Mouse (Mus musculus) lung, postnatal 14 days (tissue): ENCODE data around the gene Kdm8.
A peak's percentile ranks its signal among the peaks of the same experiment; 100 is the strongest.

Experiments
- DNase-seq: peaks from one replicate; pipeline ENCODE4 v3.0.0; 2021

Kdm8 gene

DNA sequence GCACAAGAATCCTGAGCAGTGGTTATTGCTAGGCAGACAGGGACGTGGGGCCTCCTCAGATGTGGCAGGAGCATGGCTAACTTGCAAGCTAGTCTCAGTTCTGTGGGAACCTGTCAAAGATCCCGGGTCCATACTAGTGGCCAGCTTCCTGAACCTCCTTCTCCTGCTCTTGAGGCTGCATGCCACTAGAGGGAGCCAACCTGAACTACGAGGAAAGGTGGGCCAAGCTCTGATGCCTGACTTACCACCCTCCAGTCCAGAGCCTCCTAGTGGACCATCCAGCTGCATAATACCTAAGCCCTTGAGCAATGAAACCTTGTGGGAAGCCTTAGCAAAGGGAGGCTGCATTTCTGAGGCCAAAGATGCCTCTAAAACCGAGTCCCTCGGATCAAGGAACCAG is 25.5 kb downstream of the Kdm8 start:
- DNase-seq, result peak; percentile 84

DNA sequence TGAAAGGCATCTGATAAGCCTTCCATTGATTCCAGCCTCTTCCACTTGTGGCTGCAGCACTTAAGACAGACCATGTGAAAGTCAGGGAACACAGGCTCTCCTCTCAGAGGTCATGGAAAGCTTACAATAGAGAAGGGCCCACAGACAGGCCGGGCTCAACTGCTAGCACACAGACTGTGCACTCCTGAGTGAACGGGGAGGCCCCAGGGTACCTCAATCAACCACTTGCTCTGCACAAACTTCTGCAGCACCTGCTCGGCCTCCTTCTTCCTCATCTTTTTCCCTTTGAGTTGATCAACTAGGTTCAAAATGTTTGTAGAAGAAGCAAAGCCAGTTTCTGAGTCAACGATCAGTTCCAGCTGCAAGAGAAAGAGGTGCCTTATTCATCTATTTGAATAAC is 26.4 kb downstream of the Kdm8 start:
- DNase-seq, result no peak

DNA sequence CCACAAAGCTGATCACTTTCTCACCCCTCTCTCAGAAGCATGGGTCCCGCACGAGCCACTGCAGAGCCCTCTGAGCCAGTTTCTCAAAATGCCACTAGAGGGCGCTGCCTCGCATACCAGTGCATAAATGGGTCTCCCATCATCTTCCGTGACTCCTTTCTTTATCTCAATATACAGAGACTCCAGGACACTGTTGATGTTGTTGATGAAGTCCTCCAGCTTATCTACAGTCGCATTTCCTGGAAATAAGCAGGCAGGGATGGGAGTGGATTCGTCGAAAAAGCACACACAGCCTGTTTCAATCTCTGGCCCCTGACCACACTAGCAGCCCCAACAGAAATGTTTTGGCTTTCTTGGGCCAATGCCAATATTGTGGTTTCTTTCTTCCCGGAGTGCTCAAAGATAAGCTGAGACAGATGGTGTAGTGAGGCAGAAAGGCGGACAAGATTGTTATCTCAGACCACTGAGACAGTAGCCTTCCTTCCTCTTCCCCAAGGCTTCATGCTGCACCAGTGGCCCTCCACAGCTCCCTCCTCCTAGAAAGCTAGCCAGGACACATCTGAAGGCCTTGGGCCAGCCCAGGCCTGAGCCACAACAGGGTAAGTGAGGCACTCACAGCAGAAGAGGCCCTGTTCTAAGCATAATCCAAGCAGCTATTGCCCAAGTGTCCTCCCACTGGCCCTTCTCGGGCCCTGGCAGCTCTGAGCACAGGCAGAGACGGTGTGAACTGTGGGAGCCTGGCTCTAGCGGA is 27.7 kb downstream of the Kdm8 start:
- peak; percentile 87 for DNase-seq

DNA sequence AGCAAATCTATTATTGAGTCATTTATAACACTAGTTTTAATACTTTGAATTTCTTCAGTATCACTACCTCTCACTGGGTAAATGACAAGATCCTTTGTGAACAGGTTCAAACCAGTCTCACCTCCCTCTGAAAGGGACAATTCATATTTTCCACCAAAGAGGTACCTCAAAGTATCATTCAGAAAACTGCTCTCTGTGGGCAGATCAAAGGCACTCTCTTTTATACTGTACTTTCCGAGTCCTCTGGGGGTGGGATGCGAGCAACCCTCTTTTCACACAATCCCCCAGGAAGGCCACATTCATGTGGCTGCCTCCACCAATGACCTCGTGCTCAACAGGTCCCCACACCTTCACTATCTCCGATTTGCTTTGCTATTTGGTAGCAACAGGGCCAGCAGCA is 30.1 kb downstream of the Kdm8 start:
- no peak for DNase-seq

DNA sequence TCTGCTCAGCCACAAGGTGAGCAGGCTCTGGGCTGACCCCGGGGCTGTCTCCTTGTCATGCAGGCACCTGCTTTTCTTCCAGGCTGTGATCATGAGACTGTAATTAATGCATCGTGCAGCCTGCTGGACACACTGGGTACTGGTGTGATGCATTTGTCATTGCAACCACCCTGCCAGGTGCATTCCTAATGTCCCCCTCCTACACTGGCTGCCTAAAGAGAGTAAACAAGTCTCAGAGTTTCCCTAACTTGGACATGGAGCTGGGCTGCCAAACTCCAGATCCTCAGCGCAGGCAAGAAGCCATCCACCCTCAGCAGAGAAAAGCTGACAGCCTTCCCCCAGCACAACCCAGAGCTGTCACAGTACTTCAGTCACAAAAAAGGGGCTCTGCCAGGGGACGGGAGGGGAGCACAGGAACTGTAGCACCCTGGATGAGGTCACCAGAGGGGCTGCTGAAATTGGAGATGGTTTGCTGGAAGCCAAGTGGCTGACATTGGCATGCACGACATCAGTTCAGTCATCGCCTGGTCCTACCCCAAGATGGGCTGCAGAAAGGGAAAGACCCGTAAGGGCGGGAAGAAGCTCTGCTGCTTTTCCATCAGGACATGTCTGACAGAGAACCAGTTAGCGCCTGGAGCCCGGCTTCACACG is 31.2 kb downstream of the Kdm8 start:
- DNase-seq, result peak; percentile 57

DNA sequence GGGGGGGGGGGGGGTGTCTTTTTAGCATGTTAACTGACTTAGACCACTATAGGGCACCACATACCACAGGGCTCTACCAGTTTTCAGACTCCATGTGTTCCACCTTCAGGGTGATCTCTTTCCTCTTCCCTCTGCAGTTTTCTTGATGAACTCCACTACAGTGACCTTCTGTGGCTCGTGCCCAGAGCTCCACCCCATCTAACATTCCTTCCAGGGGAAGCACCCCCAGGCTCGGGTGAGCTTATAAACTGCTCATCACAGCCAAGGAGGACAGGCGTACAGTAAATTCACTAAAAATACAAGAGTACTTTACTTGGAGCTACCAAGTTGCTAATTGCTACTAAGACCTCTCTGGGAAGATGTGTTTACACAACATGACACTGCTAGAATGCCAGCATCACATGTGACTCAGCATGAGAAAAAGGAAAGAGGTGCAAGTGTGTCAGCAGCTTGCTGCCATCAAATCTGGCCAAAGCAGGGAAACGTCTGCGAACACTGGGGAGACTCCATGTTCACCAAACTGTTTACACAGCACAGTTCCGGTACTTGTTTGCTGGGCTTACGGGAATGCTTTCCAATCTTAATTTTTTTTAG is 34.0 kb downstream of the Kdm8 start:
- peak; percentile 57 for DNase-seq

DNA sequence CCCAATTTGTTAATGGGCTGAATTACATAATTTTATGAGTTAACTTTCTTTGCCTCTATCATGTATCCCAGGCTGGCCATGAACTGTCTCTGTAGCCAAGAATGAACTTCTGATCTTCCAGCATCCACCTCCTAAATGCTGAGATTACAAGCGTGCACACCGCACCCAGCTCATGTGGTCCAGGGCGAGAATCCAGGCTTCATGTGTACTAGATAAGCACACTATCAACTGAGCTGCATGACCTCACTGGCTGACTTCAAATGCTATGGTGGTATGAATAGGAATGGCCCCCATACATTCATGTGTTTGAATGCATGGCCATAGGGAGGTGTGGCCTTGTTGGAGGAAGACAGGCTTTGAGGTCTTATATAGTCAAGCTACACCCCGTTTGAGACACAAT is 36.0 kb downstream of the Kdm8 start:
- DNase-seq, result no peak

DNA sequence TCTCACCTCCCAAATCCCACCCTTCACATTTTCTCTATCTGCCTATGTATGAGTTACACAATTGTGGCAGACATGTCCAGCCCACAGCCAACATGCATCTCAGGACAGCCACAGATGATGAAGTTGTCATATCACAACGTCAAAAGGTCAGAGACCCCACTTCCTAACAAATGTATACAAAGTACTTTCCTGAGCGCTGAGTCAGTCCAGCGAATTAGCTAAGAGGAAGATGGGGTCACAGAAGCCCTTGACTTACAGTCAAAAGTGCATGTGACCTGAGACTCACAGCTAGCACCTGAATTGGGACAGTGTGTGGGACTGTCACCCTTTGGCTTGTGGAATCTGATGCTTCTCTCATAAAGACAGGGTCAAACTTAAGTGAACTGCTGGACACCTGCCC is 37.9 kb downstream of the Kdm8 start:
- DNase-seq, result no peak

DNA sequence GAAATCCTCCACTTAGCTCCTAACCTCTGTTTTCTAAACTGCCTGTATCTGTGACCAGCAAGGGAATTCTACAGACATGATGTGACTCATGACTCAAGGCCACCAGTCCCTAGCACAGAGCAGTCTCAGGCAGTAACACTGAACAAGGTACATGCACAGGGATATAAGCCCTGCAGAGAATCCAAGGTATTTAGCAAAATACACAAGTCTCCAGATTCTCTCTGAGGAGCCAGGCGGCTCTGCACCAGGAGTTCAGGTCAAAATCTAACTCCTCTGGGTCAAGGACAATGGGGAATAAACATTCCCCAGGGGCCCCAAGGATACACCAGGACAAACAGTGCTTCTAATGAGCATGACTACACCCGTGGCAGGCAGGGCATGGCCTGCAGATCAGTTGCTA is 38.4 kb downstream of the Kdm8 start:
- no peak for DNase-seq

DNA sequence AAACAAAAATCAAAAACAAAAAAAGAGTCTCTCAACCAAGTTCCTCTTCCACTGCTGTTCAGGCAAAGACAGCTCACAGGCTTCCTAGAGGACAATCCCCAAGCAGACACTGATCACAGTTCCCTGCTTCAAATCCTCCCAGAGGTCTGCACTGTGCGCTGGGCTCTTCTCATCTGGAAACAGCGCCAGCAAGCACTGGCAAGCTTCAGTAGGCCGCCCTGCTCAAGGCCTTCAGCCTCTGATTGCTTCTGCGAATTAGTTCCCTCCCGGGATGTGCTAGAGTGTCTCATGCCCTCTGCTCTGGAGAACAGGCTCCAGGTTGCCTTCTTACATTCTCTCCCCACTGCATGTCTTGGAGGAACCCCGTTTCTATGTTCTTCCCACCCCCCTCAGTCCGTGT is 40.3 kb downstream of the Kdm8 start:
- no peak for DNase-seq

DNA sequence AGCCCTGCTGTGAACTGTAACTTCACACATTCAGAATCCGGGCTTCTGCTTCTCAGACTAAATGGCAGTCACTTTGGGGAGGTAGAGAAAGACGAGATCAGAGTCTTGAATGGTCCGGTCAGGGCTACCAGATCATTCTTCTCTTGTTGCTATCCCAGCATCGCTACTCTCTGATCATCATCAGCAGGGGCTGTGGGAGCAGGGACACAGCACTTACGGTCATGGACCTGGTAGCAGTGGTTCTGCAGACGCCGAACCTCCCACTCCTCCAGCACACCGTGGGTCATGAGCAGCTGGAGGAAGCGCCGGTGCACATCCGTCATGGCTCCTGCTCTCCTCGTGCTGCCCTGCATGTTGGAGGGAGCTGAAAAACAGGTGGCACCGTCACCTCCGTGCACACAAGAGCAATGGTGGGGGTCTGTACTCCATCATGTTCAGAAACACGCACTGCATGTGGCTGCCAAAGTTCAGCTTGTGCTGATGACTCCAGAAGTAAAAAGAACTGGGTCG is 41.7 kb downstream of the Kdm8 start:
- DNase-seq, result no peak

DNA sequence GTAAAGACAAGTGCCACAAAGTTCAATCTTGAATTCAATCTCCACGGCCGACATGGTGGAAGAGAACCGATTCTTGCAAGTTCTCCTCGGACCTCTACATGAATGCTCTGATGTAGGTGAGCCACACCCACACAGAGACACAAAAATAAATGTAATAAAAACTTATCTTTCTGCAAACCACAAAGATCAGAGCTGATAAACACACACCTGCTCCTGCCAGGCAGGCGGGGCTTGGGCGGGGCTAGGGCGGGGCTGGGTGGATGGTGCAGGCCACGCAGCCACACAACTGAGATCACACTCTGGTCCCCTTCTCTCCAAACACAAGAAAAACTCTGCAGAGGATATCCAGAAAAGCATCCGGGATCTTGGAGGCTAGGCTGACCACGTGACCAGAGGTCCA is 42.6 kb downstream of the Kdm8 start:
- no peak for DNase-seq

DNA sequence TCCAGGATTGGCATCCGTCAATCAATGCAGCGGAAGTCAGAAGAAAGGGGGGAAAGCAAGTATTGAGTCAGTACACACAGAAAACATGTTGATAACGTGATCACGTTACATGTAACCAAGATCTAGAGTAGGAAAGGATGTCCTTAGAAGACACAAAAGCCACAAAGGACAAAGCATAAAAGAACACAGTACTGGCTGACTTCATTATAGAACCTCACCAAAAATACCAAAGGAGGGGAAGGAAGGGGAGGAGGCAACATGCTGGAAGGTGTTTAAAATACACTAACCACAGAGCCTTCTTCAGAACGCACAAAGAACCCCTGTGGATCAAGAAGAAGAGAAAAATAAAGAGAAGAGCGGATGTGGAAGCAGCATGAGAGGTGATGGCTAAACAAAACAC is 44.2 kb downstream of the Kdm8 start:
- DNase-seq, result no peak

DNA sequence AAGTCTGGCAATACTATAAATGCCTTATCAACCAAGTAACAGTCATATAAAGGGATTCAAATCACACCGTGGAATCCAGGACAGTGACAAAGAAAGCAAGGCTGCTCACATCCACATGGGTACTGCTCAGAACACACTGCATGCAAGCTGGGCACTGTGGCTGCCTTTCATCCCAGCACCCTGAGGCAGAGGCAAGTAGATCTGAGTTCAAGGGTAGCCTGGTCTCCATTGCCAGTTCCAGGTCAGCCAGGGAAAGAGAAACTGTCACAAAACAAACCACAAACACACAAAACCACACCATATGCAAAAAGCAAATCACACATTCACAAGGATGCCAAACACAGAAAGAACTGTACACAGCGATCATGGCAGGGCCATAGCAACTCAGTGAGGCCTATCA is 45.2 kb downstream of the Kdm8 start:
- DNase-seq, result no peak

DNA sequence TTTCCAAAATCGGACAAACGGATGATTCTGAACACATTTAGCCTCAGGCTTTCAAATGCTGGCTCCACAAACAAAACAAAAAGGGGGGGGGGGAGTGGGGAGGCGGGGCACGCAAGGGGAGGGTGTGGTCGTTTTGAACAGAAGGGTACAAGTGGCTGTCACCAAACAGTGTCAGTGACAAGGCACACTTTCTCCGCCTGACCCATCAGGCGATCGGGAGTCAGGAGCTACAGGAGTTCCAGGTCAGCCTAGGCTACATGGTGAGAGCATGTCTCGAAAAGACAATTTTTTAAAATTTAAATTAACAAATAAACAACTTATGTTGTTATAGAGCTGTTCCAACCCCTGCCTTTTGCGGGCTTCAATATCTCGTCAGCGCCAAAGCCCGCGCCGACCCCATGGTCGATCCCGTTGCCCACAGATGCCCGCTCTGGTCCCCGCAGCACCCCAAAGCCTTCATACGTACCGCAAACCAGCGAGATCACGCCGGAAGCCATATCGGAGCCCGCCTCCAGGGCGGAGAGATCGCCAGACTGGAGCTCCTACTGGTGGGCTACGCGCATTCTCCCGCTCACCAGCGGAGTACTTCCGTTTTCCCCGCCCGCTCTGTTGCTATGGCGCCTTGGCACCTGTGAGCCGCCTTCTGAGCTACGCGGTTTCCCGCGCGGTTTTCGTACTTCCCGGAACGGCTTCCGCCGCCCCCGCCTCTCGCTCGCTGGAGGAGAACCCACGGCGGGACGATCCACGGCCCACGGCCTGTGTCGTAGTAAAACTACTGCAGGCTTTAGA is 46.7 kb downstream of the Kdm8 start, which contains the start of gene Nsmce1:
TSS of gene Nsmce1 (minus strand) at position 650 of the 789 bp plus-strand sequence.
- peak; percentile 95 for DNase-seq

DNA sequence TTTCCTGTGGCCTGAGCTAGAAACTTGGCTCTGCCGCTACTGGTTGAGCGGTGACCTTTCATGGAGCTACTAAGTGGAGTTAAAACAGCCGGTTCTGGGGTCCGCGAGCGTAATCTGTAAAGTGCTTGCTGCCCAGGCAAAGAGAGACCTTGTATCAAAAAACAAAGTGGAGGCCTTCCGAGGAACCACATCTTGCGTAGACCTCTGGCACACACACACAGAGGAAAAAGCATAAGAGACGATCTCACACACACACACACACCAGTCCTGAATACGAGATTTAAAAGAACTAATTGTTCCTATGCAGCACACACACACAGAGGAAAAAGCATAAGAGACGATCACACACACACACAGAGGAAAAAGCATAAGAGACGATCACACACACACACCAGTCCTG is 47.3 kb downstream of the Kdm8 start:
- no peak for DNase-seq

DNA sequence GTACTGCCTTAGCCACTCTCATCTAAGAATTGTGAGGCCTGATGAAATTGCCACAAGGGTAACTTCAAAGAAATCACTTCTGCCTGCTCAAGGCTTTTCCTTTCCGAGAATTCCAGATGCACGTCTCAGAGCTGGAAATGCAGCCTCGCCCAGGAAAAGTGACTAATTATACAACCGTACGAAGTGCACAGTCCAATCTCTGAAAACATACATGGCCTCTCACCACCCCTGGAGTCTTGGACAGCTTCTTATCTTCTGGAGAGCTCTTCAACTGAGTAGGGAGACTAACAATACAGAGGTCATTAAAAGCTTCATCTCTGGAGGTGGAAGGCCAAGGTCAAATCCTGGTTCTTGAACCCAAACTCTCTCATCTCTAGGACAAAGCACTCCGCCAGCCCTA is 48.1 kb downstream of the Kdm8 start:
- no peak for DNase-seq

DNA sequence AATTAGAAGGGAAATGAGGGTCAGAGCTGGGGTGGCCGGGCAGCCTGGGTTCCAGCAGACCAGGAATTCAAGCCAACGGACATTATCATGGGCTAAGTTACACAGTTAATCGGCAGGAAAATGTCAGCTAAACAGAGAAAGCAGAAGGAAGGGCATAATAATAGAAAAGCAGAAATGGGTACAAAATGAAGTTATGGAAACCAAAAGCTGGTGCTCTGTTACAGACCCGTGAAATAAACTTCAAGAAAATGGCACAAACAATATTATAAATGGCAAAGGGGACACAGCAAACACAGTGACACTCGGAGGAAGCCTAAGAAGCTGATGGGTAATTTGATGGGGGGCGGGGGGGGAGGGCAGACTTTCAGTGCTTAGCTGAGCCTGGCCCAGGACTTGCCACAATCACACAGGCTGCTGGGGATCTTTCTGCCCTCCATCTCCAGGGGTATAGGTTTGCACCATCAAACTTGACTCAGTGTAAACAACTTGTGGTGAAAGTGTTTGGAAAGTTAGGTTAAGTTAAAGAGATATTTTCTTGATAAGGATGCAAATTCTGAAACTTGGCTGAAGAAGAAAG is 51.5 kb downstream of the Kdm8 start:
- no peak for DNase-seq

DNA sequence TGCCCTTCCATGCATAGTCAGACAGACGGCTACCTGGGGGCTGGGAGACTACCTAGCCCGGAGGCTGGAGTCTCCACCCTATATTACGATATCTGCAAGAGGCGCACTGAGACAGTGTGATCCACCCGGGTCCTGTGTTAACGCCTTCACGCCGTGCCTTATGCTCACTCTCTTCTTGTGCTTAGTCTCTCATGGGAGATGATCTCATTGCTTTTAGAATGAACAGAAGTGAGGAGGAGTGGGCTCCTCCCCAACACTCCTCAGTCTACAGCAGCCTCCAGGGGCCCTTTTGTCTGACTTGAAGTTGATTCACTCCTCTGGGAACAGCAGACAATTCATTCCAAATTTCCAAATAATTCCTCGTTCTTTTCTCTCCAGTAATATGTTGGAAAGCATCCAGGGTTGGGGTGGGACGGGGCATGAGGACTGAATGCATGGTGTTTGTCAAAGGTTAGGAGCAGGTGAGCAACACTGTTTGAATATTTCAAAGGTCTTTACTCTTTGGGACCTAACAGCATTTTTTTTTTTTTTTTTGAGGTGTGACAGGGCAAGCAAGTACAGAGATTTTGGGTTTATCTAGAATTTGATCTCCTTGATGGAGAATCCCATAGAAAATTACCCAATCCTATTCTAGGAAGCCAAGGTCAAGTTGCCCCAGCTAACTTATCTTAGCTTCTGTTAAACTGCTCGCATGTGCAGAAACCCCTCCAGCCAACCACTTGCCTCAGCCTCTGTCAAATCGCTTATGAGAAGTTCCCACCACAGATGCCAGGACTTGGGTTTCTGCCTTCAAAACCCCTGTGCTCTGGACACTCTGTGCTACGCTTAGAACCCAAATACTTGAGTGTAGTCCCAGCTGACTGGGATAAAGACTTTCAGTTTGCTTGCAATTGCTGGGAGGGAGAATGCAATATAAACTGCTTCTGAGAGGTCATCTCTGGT is 55.7 kb downstream of the Kdm8 start:
- no peak for DNase-seq

DNA sequence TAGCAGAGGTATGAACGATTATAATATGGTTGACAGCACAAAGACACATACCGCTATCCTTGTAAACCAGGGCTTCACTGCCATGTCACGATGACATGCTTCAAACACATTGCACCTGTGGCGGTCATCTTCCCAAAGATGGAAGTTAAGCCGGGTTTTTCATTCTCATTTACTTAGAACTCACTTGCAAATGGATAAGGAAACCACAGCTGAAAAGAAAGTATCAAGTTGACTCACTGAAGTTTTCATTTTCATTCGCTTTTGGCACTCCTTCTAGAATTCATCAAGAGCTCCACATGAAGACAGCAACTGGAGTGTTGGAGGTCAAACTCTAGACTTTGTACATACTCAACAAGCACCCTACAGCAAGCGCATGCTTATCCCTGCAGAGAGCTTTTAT is 56.4 kb downstream of the Kdm8 start:
- no peak for DNase-seq

DNA sequence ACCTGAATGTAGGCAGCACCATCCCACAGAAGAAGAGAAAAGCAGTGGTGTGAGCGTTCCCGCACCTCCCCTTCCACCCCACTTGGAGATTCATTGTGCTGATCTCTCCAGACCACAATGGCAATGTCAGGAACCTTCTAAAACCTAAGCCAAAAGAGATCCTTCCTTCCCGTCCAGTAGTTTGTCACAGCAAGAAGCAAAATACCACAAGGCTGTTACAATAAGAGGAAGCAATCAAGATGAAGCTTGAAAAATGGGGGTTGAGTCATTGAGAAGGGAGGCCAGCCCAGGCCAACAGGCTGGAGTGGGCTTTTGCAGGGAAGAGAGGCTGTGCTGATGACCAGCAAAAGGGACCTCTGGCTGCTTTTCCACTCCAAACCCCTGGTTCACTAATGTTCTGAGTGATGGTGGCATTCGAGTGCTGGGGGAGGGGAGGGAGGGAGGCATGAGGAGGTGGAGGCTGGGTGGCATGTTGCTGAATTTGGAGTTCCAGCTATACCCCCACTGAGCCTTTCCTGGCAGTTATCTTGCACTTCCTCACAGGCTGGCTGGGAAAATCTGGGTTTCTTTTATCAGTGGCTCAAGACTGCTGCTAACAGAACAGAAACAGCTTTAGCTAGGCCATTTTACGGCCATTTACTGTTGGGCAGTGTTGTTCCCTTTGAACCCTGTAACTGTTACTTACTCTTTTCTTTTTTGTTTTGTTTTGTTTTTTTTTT is 59.1 kb downstream of the Kdm8 start:
- no peak for DNase-seq
